Mouse (Mus musculus): ENCODE data around the gene Hnrnpa1.
"Not testable (repeated sequence)": the region's sequence is repeated elsewhere in the genome, so short reads cannot be mapped to it uniquely, and the experiment has no call there.

Hnrnpa1 gene

GRCm38 (mm10) chr15:103272419-103273279, 32.4 kb downstream of the Hnrnpa1 start, which contains the start of gene Copz1:
TSS of gene Copz1 (plus strand) at chr15:103272714.
- DNase-seq (ENCODE audit: low spot score in 2 of 2): peak; percentile 89 to 94

- not testable (repeated sequence) for DNase-seq (ENCODE audit: low spot score in 2 of 2)
Measured at GRCm38 (mm10) chr15:103275943-103276342, 35.7 kb downstream of the Hnrnpa1 start.

DNA sequence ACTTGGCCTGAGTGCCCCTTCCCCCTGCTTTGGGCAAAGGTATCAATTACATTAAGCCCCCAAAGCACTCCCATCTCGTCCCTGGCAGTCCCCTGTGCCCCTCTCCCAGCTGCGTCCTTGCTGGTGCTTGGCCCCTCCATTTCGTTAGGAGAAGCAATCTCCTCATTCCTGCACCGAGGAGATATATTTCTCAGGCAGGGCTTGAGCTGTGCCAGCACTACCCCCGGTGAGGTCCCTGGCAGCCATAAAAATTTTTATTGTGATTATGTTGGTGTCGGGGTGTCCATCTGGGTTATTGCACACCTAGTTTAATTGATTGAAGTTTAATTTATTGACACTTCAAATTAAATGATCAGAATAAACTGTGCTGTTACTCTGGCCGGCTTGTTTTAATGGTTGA, 37.7 kb downstream of the Hnrnpa1 start:
- DNase-seq (ENCODE audit: low spot score in 2 of 2): no peak

- DNase-seq (ENCODE audit: low spot score in 2 of 2): no peak
Measured at GRCm38 (mm10) chr15:103279750-103280149, 39.5 kb downstream of the Hnrnpa1 start.

GRCm38 (mm10) chr15:103280817-103281464, 40.7 kb downstream of the Hnrnpa1 start:
- DNase-seq (ENCODE audit: low spot score in 2 of 2): no peak

- no peak for DNase-seq (ENCODE audit: low spot score in 2 of 2)
Measured at GRCm38 (mm10) chr15:103281465-103282205, 41.4 kb downstream of the Hnrnpa1 start.

DNA sequence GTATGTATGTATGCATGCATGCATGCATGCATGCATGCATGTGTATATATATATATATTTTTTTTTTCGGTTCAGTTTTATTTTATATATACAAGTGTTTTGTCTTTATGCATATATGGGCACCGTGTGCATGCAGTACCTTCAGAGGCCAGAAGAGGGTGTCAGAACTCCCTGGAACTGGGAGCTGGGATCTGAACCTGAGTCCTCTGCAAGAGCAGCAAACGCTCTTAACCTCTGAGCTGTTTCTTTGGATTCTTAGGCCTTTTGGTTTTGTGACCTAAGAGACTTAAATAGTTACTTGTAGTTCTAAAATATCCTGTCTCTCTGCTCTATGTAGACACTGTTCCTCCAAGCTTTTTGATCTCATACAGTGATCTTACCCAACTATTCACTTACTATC, 43.8 kb downstream of the Hnrnpa1 start:
- no peak for DNase-seq (ENCODE audit: low spot score in 2 of 2)

DNA sequence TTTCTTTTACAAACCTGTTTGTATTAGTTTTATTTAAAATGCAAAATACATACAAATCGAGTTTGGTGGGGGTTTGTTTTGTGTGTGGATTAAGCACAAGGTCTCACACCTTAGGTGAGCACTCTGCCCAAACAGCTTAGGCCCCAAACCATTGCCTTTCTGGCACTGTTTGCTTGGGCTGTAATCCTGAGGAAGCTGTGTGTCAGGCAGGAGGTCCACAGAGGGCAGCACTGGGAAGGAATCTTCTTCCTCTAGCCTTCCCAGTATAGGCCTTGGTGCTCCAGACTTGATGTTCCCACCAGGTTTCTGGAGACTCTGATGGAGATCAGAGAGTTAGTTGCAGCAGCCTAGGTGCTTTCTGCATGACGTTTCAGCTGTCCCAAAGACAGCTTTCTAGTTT, 44.4 kb downstream of the Hnrnpa1 start:
- DNase-seq (ENCODE audit: low spot score in 2 of 2): no peak

- no peak for DNase-seq (ENCODE audit: low spot score in 2 of 2)
Measured at GRCm38 (mm10) chr15:103285778-103286417, 45.7 kb downstream of the Hnrnpa1 start.

GRCm38 (mm10) chr15:103289600-103289999, 49.4 kb downstream of the Hnrnpa1 start:
- DNase-seq (ENCODE audit: low spot score in 2 of 2): no peak

- DNase-seq (ENCODE audit: low spot score in 2 of 2): no peak
Measured at GRCm38 (mm10) chr15:103290417-103290816, 50.2 kb downstream of the Hnrnpa1 start.

DNA sequence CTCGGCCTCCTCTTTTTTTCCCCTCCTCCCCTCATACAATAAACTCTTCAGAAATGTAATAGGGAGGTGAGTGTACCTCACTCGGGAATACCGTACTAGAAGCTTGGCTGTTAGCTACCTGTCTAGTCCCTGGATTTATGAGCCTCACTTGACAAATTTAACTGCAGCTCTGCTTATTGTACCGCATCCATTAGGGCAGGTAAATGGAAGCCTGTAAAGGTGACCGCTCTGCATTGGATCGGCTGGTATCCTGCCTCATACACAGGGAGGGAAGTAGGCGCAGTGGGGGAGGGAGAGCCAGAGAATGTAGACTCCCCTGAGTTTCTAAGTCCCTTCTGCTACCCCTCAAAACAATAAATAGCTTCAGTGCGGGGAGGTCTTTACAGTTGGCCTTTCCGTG, 50.6 kb downstream of the Hnrnpa1 start:
- no peak for DNase-seq (ENCODE audit: low spot score in 2 of 2)

- no peak for DNase-seq (ENCODE audit: low spot score in 2 of 2)
Measured at GRCm38 (mm10) chr15:103292673-103293345, 52.6 kb downstream of the Hnrnpa1 start.

DNA sequence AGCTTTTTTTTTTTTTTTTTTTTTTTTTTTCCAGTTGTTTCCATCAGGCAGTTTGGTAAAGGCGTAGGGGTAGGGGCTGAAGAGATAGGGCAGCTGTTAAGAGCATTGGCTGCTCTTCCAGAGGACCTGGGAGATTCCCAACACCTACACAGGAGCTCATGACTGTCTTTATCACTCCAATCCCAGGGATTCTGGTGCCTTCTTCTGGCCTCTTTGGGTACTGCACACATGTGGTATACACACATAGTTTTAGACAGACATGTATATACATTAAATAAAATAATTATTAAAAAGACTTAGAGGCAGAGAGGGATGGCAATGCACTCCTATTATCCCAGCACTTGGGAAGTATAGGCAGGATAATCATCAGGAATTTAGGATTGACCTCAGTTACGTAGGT, 53.1 kb downstream of the Hnrnpa1 start:
- DNase-seq (ENCODE audit: low spot score in 2 of 2): no peak

DNA sequence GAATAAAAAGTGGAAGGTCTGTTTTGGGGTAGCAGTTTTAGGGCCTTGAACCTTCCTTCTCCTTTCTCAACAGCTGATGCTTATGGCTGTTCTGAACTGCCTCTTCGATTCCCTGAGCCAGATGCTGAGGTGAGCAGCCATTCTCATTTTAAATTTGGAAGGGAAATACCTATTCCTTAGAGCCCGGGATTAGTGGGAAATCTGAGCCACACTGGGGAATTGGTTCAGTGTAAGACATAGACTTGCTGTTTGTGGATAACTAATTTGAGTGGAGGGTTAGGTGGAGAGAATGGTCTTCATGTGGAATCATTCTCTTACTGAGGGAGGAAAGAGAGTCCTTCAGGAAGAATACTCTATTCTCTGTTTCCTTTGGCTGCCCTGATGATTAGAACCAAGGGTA, 54.4 kb downstream of the Hnrnpa1 start:
- DNase-seq (ENCODE audit: low spot score in 2 of 2): no peak

DNA sequence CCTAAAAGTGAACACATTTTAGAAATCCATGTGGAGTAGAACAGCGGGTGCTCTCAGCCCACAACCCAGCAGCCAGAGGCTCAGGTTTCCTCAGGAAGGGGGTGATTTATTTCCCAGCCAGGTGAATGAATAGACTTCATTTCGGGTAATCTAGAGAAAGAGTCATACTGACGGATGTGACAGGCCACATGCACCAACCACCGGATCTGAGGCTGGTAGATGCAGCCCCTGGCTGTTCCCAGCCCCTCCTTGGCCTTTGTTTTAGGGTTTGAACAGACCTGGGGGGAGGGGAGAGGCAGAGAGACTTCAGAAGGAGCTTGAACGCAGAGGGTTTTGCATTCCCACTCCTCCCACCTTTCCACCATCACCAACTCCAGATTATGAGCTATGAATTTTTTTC, 55.6 kb downstream of the Hnrnpa1 start:
- no peak for DNase-seq (ENCODE audit: low spot score in 2 of 2)
